Mouse (Mus musculus) urinary bladder, postnatal 25 days (tissue): ENCODE measurements around the gene Rnf152.

Experiments used
- DNase-seq: peaks from one replicate; pipeline ENCODE4 v3.0.0; 2022; ENCODE audit warnings: low spot score

The Rnf152 gene

DNA sequence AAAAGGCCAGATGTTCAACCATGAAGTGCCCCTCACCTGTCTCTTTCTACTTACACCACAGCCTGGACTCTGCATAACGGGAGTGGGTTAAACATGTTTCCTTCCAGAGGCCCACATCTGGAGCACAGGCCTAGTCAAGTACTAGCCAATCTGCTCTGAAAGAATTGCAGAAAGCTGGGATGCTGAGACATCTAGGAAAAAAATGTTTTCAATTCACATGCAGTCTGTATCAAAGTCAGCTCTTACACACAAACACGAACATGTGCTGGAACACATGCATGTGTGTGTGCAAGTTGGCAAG lies 44.0 kb downstream of the Rnf152 start:
- DNase-seq, result no peak

DNA sequence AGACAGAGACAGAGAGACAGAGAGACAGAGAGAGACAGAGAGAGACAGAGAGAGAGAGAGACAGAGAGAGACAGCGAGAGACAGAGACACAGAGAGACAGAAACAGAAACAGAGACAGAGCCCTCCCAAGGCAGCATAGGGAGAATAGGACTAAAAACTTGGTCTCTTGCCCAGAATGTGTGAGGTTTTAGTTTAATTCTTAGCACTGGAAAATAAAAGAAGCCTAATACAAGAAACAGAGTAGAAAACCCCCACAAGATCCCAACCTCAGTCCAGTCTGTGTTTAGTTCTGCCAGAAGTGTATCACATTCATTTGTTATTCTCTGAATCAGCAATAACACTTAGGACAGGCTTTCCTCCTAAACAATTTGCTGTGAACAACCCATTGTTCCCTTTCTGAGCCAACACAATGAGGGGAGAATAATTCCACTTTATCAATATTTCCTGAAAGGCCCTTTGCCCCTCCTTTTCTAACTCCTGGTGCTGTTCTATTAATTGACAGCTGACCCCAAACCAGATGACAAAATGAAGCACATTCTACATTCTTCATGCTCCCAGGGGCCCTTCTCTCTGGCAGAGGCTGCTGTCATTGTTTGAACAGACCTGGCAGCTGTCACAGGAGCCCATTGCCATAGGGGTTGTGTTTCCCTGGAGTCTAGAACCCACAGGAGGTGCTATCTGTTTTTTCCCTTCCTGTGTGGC lies 44.5 kb downstream of the Rnf152 start:
- DNase-seq, result no peak

DNA sequence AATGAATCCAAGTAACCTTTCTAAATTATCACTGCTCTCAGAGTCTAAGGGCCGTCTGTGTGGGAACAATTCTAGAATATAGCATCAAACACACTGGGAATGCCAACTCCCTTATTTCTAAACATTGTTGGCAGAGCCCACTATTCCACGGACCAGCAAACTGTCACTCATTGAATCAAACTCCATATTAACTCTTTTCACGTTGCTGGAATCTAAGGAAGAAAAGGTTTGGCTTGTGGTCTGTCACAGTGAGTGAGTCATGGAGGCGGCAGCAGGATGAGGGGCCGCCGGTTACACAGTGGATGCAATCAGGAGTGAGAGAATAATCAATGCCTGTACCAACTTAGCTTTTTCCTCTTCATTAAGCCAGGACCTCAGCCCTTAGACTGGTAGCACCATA lies 54.3 kb downstream of the Rnf152 start:
- no peak for DNase-seq

DNA sequence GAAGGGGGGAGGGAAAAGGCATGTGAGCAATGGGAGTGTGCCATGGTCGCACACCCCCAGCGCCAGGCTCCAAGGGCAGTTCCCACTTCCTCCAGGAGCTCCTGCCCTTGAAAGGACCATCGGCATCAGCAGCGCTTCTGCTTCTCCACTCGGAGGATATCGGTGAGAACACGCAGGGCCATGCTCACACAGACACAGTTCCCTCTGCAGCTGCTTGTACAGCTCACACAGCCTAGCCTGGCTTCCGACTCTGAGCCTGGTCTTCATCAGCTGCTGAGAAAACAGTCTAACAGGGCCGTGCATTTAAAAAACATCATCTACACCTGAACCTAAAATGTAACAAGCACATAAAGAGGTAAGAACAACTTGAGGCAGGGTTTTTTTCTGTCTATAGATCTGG lies 54.7 kb downstream of the Rnf152 start:
- no peak for DNase-seq

DNA sequence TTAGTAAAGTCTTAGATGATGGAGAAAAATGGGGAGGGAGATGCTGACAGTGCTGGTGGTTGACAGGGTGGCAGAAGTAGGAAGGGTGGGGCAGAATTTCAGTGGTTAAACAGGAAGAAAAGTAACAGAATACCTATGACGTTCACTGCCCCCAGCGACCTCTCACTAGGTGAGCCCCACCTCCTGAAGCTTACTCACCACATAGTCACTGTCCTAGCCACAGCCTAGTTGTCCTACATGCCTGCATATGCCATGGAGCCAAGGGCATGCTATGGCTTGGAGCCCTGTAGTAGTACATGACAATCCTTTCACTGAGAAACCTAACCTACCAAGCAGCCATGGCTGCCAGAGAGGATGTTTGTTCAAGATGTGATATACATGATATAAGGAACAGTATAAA lies 64.7 kb downstream of the Rnf152 start:
- DNase-seq, result no peak

- DNase-seq, result no peak
Observed at GRCm38 (mm10) chr1:105287536-105287935, 69.0 kb downstream of the Rnf152 start.

GRCm38 (mm10) chr1:105286906-105287305 lies 69.6 kb downstream of the Rnf152 start:
- no peak for DNase-seq

GRCm38 (mm10) chr1:105285001-105285400 lies 71.5 kb downstream of the Rnf152 start:
- DNase-seq, result no peak

- no peak for DNase-seq
Observed at GRCm38 (mm10) chr1:105284116-105284515, 72.4 kb downstream of the Rnf152 start.

DNA sequence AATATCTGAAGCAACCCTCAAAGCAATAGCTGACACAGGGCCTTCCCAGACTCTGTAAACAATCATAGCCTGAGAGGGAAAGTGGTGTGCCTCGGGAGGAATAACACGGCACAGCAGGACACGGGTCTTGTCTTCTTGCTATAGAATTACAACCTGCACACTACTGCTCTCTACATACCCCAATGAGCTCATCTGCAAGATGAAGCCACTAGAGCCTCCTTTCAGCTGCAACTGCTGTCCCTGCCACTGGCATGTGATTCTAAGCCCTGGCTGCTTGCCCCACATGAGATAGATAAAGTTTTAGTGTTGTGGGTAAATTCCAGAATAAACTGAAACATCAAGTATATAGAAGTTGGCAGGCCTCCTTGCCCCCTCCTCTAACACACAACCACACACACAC lies 75.2 kb downstream of the Rnf152 start:
- DNase-seq, result no peak

- DNase-seq, result no peak
Observed at GRCm38 (mm10) chr1:105280160-105280559, 76.3 kb downstream of the Rnf152 start.

GRCm38 (mm10) chr1:105274500-105275194 lies 81.9 kb downstream of the Rnf152 start:
- no peak for DNase-seq

GRCm38 (mm10) chr1:105271104-105271503 lies 85.4 kb downstream of the Rnf152 start:
- DNase-seq, result no peak

DNA sequence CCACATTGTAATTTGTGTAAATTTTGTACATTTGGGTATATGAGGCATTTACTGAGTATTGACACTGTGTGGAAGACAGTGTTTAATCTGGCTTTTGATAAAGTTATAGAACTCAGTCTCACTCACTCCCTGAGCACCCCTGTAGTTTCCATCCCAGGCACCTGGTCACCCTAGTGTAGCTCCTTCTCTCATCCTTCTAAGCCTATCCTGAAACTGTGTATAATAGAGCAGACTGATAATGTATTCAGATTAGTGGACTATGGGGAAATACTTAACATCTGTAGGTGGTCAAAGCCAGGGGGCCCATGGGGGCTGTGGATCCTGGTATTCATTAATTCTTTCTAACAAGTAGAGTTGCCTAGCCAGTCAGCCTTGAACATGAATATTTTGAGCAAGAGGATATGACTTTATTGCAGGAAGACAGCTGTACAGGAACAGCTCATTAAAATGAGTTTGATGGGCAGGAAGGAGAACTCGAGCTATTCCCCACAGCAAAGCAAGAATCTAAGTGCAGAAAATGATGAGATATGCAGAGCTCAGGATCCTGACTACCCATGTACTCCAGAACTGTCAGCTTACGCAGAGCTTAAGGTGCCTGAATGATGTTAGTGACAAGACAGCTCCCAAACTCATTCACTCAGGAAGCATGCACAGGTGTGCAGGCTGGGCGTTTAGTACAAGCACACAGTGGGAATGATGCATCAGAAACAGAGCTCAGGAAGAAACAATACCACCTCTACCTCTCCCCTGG lies 93.1 kb downstream of the Rnf152 start:
- no peak for DNase-seq

- no peak for DNase-seq
Observed at GRCm38 (mm10) chr1:105260200-105260599, 96.3 kb downstream of the Rnf152 start.

- no peak for DNase-seq
Observed at GRCm38 (mm10) chr1:105257199-105257598, 99.3 kb downstream of the Rnf152 start.

DNA sequence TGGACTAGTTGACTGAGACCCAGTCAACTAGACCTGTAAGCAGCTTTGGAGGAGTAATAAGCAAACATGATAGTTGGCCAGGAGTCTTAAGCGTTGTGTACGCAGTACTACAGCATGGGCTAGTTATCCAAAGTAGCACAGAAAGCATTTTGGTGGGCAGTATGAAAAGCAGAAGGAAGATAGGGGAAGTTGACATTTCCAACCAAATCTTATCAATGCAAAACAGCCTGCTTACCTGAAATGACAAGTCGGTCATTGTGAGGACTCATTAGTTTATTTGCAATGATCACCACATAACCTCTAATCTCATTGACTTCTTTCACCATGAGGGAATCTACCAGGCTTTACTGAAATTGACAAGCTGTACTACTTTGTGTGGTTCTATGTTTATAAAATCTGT lies 107.3 kb downstream of the Rnf152 start:
- no peak for DNase-seq

GRCm38 (mm10) chr1:105246651-105247050 lies 109.9 kb downstream of the Rnf152 start:
- DNase-seq, result no peak

GRCm38 (mm10) chr1:105246075-105246574 lies 110.4 kb downstream of the Rnf152 start:
- DNase-seq, result no peak

DNA sequence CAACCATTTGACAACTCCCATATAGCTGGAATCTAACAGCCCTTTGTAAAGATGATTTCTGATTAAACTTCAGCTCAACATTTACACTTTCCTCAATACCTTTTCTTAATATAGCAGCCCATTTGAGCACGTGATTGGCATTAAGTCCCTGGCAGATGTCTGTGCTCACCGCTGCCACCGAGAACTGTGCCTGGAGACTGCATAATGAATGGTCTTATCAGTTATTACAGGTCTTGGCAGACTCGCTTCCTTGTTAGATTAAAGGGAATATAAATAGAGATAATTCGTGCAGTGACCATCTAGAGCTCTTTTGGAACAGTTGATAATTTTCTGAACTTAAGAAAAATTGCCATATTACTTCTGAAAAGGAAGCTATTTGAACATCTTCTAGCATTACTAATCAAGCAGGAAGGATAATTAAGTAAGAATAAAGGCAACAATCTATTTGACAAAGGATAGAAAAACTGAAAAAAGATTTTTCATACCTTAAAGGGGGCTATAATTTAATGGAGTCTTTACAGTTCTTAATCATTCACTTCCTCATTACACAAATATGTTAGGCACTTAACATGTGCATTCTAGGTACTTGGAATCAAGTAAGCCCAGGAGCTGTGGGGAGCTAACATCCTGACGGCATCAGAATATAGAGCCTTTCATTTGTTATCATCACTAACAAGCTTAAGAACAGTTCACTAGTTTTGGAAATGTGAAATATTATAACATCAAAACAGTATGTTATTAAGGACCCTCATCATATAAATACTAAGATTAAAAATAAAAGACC lies 113.0 kb downstream of the Rnf152 start:
- DNase-seq, result no peak

- no peak for DNase-seq
Observed at GRCm38 (mm10) chr1:105240185-105240584, 116.3 kb downstream of the Rnf152 start.
